Mouse (Mus musculus): ENCODE data around the gene Cfap58. TPM values are rescaled to one million over a fixed set of nuclear protein-coding genes. Genes with fewer than 3 reads are reported as not detected.
A peak's percentile ranks its signal among the peaks of the same experiment; 100 is the strongest.

Gene Cfap58
- polyA plus RNA-seq, 1 experiment from 2014 or later = 0.09 TPM

DNA sequence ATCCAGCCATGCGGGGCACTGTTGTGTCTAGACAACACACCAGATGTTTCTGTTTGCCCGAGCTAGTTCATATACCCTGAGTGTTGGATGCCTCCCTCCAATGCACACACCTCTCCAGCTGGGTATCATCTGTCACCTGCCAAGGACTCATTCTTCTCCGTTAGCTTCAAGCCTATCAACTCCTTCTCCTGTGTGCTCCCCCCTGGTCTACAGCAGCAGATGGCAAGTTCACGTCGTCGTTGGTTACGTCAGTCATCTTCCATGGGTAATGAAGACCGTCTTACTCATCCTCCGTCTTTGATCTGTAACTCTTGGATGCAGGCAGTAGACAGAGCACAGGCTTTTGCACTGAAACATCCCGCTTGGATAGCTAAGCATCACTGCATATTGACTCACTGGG lies 42.8 kb downstream of the Cfap58 start:
- ATAC-seq (replicated peaks; ENCODE audit: insufficient number of reproducible peaks, insufficient read depth, low FRiP score, low read depth) = no peak
- Histone ChIP-seq H3K4me1 (replicated peaks) (peaks cover 5% of the 10 kb centered on the region; the same call in 1 of the 2 replicates), H3K36me3 (no peaks in the 10 kb centered on the region), H3K4me2 (no peak overlapping the region), H3K9me3 (replicated peaks) (no peaks in the 10 kb centered on the region), H3K27me3 (no peaks in the 10 kb centered on the region), H3K27ac (no peak overlapping the region), H3K9ac (no peak overlapping the region), H3K4me3 (no peak overlapping the region)
- WGBS = 62% methylated on average over 10 of the region's 10 CpGs

DNA sequence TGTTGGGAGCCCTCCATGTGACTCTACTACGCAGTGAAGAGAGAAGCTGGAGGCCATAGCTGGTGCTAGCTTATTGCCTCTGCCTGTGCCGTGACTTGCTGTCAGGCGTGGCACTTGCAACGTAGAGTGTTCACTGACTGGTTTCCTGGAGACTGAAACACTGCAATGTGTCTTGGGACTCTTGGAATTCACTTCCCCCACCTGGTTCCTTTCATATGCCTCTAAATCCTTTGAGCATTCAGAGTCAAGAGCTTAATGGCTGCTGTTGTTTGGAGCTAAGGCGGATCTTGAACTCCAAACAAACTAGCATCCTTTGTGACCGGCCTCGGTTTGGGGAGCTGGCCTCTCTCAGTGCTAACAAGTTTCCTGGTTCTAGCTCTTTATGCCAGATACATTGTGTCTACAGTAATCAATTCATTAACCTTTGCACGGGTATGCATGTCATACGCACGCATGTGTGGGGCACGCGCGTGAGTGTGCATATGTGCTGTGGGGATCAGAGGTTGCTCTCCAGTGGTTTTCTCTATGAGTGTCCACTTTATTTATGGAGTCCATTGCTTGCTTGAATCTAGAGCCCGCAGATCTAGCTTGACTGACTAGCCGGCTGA lies 48.2 kb downstream of the Cfap58 start:
- Histone ChIP-seq H3K27me3 (peaks cover 8% of the 10 kb centered on the region), H3K36me3 (no peaks in the 10 kb centered on the region), H3K9ac (no peak overlapping the region), H3K4me1 (replicated peaks) (peaks cover 5% of the 10 kb centered on the region; the same call in 1 of the 2 replicates), H3K4me3 (no peak overlapping the region), H3K9me3 (replicated peaks) (no peaks in the 10 kb centered on the region), H3K27ac (no peak overlapping the region), H3K4me2 (no peak overlapping the region)
- 85% methylated on average over 15 of the region's 15 CpGs for WGBS
- no peak for ATAC-seq (replicated peaks; ENCODE audit: insufficient number of reproducible peaks, insufficient read depth, low FRiP score, low read depth)

DNA sequence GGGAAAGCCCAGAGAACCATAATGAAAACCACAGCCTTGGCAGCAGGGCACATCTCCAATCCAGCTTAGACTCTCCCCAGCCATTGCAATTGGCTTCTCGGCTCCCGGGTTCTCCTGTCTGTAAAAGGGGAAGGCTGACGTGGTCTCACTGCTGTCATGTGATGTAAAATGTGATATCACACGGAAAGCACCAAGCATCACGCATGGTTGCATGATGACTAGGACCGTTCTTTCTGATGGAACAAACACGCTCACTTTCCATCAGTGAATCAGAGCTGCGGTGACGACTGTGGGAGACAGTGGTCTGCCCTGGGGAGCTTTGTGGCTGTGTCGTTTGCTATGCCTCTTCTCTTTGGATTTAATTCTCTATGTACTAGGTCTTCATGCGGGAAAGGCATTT lies 50.5 kb downstream of the Cfap58 start:
- Histone ChIP-seq H3K9me3 (replicated peaks) (no peaks in the 10 kb centered on the region), H3K36me3 (no peaks in the 10 kb centered on the region), H3K4me3 (no peak overlapping the region), H3K27ac (no peak overlapping the region), H3K4me1 (replicated peaks) (peaks cover 5% of the 10 kb centered on the region; the same call in 1 of the 2 replicates), H3K4me2 (no peak overlapping the region), H3K27me3 (peaks cover 8% of the 10 kb centered on the region), H3K9ac (no peak overlapping the region)
- 78% methylated on average over 11 of the region's 11 CpGs for WGBS
- ATAC-seq (replicated peaks; ENCODE audit: insufficient number of reproducible peaks, insufficient read depth, low FRiP score, low read depth) = no peak

DNA sequence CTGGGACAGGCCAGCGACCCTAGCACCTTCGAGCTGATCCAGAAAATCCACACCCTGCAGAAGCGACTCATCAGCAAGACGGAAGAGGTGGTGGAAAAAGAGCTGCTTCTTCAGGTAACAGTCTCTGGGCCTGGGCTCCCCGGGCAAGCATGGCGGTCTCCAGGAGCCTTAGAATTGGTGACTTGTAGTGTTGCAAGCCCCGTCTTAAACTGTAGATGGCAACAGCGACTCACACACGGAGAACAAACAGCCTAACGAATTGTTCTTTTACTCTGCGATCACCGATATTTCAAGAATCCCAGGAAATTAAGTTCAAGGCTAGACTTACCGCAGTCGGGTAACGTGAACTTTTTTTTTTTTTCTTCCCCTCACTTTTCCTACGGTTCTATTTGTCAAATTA lies 51.0 kb downstream of the Cfap58 start:
- Histone ChIP-seq H3K27ac (no peak overlapping the region), H3K9me3 (replicated peaks) (no peaks in the 10 kb centered on the region), H3K4me1 (replicated peaks) (peaks cover 5% of the 10 kb centered on the region; the same call in 1 of the 2 replicates), H3K4me3 (no peak overlapping the region), H3K4me2 (no peak overlapping the region), H3K36me3 (no peaks in the 10 kb centered on the region), H3K9ac (no peak overlapping the region), H3K27me3 (peaks cover 8% of the 10 kb centered on the region)
- ATAC-seq (replicated peaks; ENCODE audit: insufficient number of reproducible peaks, insufficient read depth, low FRiP score, low read depth) = no peak
- 25% methylated on average over 16 of the region's 16 CpGs for WGBS

DNA sequence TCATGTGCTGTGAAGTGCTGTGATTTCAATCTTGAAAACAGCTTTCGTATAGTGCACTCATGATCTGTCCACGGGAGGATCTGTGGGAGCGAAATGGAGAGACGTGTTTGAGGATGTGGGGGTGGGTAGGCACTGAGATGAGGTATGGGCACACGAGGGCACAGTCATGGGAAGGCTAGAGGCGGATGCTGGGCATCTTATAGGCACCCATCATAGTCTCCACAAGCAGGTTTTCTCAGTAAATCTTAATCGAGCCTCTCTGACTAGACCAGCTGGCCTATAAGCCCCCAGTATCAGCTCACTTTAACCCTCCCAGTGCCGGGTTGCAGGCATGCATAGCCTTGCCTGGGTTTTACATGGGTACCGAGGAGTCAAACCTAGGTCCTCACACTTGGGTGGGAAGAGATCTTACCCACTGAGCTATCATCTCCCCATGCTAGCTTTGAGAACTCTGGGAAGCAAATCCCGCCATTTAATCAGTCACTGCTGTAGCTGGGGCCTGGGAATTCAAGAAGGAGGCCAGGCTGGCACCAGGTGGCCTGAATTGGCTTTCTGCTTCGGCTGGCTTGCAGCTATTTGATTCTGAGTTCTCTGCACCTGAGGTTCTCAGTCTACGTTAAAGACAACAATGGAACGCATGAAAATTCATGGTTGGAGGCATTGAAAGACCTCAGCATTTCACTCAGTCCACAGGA lies 51.6 kb downstream of the Cfap58 start:
- Histone ChIP-seq H3K9ac (no peak overlapping the region), H3K36me3 (no peaks in the 10 kb centered on the region), H3K4me2 (no peak overlapping the region), H3K4me3 (no peak overlapping the region), H3K9me3 (replicated peaks) (no peaks in the 10 kb centered on the region), H3K4me1 (replicated peaks) (peaks cover 1% of the 10 kb centered on the region; the same call in 1 of the 2 replicates), H3K27ac (no peak overlapping the region), H3K27me3 (peaks cover 8% of the 10 kb centered on the region)
- ATAC-seq (replicated peaks; ENCODE audit: insufficient number of reproducible peaks, insufficient read depth, low FRiP score, low read depth) = 0 out of 2 replicates have a peak, but pooled peaks have one; percentile 35
- WGBS = 62% methylated on average over 13 of the region's 13 CpGs

DNA sequence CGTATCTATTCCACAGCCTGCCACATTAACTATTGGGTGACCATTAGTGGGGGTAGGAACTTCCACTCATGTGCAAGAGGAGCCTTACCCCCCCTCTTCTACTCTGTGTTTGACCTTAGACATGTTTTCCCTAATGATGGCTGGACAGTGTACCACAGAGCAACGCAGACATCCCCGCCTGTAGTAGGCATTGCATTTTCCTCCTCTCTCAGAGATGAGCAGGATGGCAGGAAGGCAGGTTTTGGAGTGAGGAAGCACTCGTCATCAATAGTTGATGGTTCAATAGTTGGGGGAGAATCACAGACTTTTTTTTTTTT lies 52.1 kb downstream of the Cfap58 start:
- Histone ChIP-seq H3K9ac (no peak overlapping the region), H3K4me3 (no peak overlapping the region), H3K27ac (no peak overlapping the region), H3K4me2 (no peak overlapping the region), H3K4me1 (replicated peaks) (no peaks in the 10 kb centered on the region), H3K9me3 (replicated peaks) (no peaks in the 10 kb centered on the region), H3K27me3 (peaks cover 8% of the 10 kb centered on the region), H3K36me3 (no peaks in the 10 kb centered on the region)
- ATAC-seq (replicated peaks; ENCODE audit: insufficient number of reproducible peaks, insufficient read depth, low FRiP score, low read depth) = no peak
- WGBS = 85% methylated on average over 4 of the region's 4 CpGs

DNA sequence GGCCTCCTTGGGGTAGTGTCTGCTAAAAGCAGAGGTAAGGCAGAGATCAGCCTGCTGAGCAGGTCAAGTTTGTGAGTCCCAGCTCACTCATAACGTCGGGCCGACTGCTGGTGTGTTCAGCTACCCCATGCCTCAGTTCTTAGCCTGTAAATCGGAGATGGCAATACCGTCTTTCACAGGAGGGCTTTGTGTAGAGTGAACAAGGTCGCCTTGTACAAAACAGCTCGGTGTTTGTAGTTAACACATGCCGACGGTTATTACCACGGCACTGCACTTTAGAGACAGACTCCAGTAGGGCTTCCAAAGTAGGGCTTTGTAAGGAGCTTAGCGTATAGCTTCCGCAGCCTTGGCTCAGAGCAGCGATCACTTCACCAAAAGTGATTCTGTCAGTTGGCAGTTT lies 63.8 kb downstream of the Cfap58 start:
- H3K4me1 ChIP-seq (replicated peaks) = no peaks in the 10 kb centered on the region
- no peak for ATAC-seq (replicated peaks; ENCODE audit: insufficient number of reproducible peaks, insufficient read depth, low FRiP score, low read depth)
- WGBS = 82% methylated on average over 13 of the region's 13 CpGs
- no peak overlapping the region for H3K9ac ChIP-seq
- H3K4me2 ChIP-seq = no peak overlapping the region
- H3K9me3 ChIP-seq (replicated peaks) = no peaks in the 10 kb centered on the region
- H3K27me3 ChIP-seq = peaks cover 4% of the 10 kb centered on the region; the same call in 1 of the 2 replicates
- no peaks in the 10 kb centered on the region for H3K36me3 ChIP-seq
- no peak overlapping the region for H3K4me3 ChIP-seq
- no peak overlapping the region for H3K27ac ChIP-seq

DNA sequence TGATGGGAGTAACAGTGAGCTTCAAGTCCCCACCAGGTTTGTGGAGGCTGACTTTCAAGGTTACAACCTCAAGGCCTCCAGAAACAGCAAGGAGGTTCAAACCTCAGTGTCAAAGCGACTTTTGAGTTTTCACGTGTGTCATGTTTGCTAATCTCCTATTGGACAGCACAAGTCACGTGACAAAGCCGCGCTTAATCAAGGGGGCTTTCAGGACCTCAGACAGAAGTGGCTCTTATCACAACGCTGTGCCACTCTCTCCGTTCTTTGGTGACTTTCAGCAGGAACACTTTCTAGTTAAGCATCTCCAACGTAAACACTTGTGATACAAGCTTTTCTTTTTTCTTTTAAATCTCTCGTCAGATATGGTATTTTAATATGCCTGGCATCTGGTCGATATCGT lies 64.3 kb downstream of the Cfap58 start:
- H3K27ac ChIP-seq = no peak overlapping the region
- H3K27me3 ChIP-seq = peaks cover 4% of the 10 kb centered on the region; the same call in 1 of the 2 replicates
- H3K4me1 ChIP-seq (replicated peaks) = no peaks in the 10 kb centered on the region
- 58% methylated on average over 11 of the region's 11 CpGs for WGBS
- no peaks in the 10 kb centered on the region for H3K36me3 ChIP-seq
- ATAC-seq (replicated peaks; ENCODE audit: insufficient number of reproducible peaks, insufficient read depth, low FRiP score, low read depth) = no peak
- H3K9ac ChIP-seq = no peak overlapping the region
- H3K9me3 ChIP-seq (replicated peaks) = no peaks in the 10 kb centered on the region
- no peak overlapping the region for H3K4me2 ChIP-seq
- no peak overlapping the region for H3K4me3 ChIP-seq

DNA sequence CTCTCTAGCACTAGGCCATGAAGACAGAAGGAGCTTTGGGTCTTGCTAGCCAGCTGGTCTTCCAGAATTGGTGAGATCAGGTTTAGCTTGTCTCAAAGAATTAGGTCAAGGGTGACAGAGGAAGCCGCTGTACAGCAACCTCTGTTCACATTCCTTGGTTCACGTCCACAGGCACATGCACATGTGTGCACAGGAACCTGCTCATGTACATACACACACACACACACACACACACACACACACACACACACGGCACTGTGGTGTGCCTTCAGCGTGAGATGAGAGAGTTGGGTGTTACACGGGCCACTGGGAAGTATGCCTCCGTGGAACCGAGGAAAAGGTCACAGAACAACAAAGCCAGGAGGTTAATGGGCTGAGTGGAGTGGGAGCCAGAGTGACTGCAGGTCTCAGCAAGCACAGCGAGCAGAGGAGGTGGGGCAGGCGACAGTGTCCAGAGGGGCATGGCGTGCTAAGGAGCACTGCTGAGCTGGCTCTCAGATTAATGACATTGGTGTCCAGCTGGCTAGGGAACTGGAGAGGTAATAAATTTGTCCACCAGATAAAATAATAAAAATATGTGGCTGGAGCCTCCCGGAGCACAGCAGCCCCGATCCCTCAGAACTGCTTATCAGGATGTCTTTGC lies 71.4 kb downstream of the Cfap58 start:
- H3K4me1 ChIP-seq (replicated peaks) = no peaks in the 10 kb centered on the region
- H3K4me3 ChIP-seq = no peak overlapping the region
- no peak overlapping the region for H3K4me2 ChIP-seq
- H3K9ac ChIP-seq = no peak overlapping the region
- H3K27me3 ChIP-seq = peaks cover 1% of the 10 kb centered on the region; the same call in 1 of the 2 replicates
- no peaks in the 10 kb centered on the region for H3K36me3 ChIP-seq
- no peaks in the 10 kb centered on the region for H3K9me3 ChIP-seq (replicated peaks)
- no peak overlapping the region for H3K27ac ChIP-seq
- 49% methylated on average over 12 of the region's 12 CpGs for WGBS
- no peak for ATAC-seq (replicated peaks; ENCODE audit: insufficient number of reproducible peaks, insufficient read depth, low FRiP score, low read depth)

DNA sequence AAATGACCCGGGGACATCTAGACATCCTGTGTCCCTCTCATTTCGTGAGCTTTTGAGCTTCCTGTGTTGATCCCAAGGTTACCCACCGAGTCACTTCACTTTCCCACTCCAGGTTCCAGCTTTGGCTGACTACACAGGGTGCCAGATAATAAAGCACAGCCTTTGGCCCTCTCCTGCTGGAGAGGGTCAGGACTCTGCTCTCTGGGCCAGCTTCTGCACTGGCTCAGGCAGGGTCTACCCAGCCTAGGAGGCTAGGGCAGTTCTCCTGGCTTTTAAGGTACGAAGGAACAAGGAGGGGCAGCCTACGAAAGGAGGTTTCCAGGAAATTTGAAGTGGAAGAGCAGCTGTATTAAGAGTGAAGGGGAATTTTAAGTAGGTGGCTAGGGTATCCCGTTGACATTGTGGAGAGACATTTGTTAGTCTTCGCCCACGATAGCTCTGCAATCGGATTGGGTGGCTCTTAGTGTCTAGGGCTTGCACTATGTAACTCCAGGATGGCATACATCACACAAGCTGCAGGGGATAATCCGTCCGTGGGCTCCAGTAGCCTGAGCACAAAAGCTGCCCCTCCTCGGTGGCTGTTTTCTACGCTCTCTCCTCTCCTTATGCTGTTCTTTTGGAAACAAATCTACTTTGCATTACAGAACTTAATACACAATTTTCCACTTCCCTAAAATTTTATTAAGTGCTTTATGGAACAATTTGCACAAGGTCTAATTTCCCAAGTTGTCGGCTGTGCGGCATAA lies 72.3 kb downstream of the Cfap58 start:
- ATAC-seq (replicated peaks; ENCODE audit: insufficient number of reproducible peaks, insufficient read depth, low FRiP score, low read depth) = no peak
- H3K4me3 ChIP-seq = no peak overlapping the region
- H3K27ac ChIP-seq = no peak overlapping the region
- H3K4me1 ChIP-seq (replicated peaks) = no peaks in the 10 kb centered on the region
- H3K4me2 ChIP-seq = peak overlapping the region; percentile 16
- H3K27me3 ChIP-seq = peaks cover 3% of the 10 kb centered on the region; the same call in 1 of the 2 replicates
- H3K36me3 ChIP-seq = no peaks in the 10 kb centered on the region
- WGBS = 52% methylated on average over 15 of the region's 15 CpGs
- no peak overlapping the region for H3K9ac ChIP-seq
- no peaks in the 10 kb centered on the region for H3K9me3 ChIP-seq (replicated peaks)

DNA sequence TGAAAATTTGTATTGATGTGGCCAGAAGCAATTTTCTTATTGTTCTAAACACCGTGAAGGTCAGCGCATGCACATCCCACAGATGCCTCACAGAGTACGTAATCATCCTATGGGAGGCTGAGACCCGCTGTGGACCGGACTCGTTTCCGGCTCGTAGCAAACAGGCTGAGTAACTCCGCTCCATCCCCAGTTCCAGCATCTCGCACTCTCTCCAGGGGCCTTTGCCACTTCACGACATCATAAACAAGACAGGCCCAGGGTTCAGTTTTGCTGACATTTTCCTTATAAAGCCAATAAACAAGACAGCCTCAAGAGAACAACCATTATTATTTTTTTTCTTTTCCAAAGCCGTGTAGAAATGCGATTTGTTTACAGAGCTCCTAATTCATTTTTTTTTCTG lies 82.6 kb downstream of the Cfap58 start:
- Histone ChIP-seq H3K4me1 (replicated peaks) (no peaks in the 10 kb centered on the region), H3K36me3 (no peaks in the 10 kb centered on the region), H3K4me2 (no peak overlapping the region), H3K4me3 (no peak overlapping the region), H3K27ac (no peak overlapping the region), H3K27me3 (no peaks in the 10 kb centered on the region), H3K9me3 (replicated peaks) (no peaks in the 10 kb centered on the region), H3K9ac (no peak overlapping the region)
- ATAC-seq (replicated peaks; ENCODE audit: insufficient number of reproducible peaks, insufficient read depth, low FRiP score, low read depth) = no peak
- 59% methylated on average over 13 of the region's 13 CpGs for WGBS
